Mouse (Mus musculus): Measurements from ENCODE around the gene Adgra1. TPM values are rescaled to one million over a fixed set of nuclear protein-coding genes. Genes with fewer than 3 reads are reported as not detected.
A peak's percentile ranks its signal among the peaks of the same experiment; 100 is the strongest.

The Adgra1 gene
- polyA plus RNA-seq (2012; fragmentation: generic; extraction: Trizol): 0.14 TPM
- long read RNA-seq, experiment 1: 0 reads
- long read RNA-seq, experiment 2: 0 reads

- no peaks in the 10 kb centered on the region for H3K27me3 ChIP-seq (ENCODE audit: control insufficient read depth, insufficient read depth, insufficient read length)
- H3K4me3 ChIP-seq (ENCODE audit: insufficient read depth, poor library complexity, severe bottlenecking): peak within 1 kb of the TSS; percentile 11
Measured at GRCm38 (mm10) chr7:139834036-139834435, at the start of gene Adgra1. TSS of gene Adgra1 (plus strand) at chr7:139834174.

GRCm38 (mm10) chr7:139787382-139787781 lies 46.6 kb upstream of the Adgra1 start:
- Histone ChIP-seq H3K27me3 (ENCODE audit: control insufficient read depth, insufficient read depth, insufficient read length) (peaks cover 12% of the 10 kb centered on the region), H3K4me3 (ENCODE audit: insufficient read depth, poor library complexity, severe bottlenecking) (no peak overlapping the region), H3K36me3 (ENCODE audit: control insufficient read depth, insufficient read depth) (no peaks in the 10 kb centered on the region), H3ac (ENCODE audit: control insufficient read depth, insufficient read length, low read depth) (no peak overlapping the region), H3K79me2 (ENCODE audit: control insufficient read depth, insufficient read depth) (no peaks in the 10 kb centered on the region), H3K79me3 (ENCODE audit: low read depth) (no peaks in the 10 kb centered on the region)
- TF ChIP-seq USF1 (IDR thresholded peaks at IDR 0.05; ENCODE audit: low read depth) (no peak), MYOG (IDR thresholded peaks at IDR 0.05; ENCODE audit: control insufficient read depth, extremely low read depth, insufficient read length) (no peak), FOSL1 (IDR thresholded peaks at IDR 0.05; ENCODE audit: insufficient read depth, low read length, poor library complexity, severe bottlenecking) (no peak), CEBPB (IDR thresholded peaks at IDR 0.05; ENCODE audit: low read depth) (no peak), MAX (IDR thresholded peaks at IDR 0.05) (no peak), MYOD1 (IDR thresholded peaks at IDR 0.05; ENCODE audit: control insufficient read depth, insufficient read length, low read depth) (no peak), CTCF (IDR thresholded peaks at IDR 0.05; ENCODE audit: control insufficient read depth, insufficient read depth, insufficient read length) (no peak)

More at GRCm38 (mm10) chr7:139834036-139834435, at the start of gene Adgra1:
- Histone ChIP-seq H3K36me3 (ENCODE audit: control insufficient read depth, insufficient read depth) (no peaks in the 10 kb centered on the region), H3K79me2 (ENCODE audit: control insufficient read depth, insufficient read depth) (no peaks in the 10 kb centered on the region), H3K79me3 (ENCODE audit: low read depth) (no peaks in the 10 kb centered on the region), H3ac (ENCODE audit: control insufficient read depth, insufficient read length, low read depth) (peak within 1 kb of the TSS; percentile 44)
- TF ChIP-seq MAX (IDR thresholded peaks at IDR 0.05): no peak
- TF ChIP-seq CEBPB (IDR thresholded peaks at IDR 0.05; ENCODE audit: low read depth): no peak
- TF ChIP-seq CTCF (IDR thresholded peaks at IDR 0.05; ENCODE audit: control insufficient read depth, insufficient read depth, insufficient read length): no peak
- TF ChIP-seq USF1 (IDR thresholded peaks at IDR 0.05; ENCODE audit: low read depth): no peak

- no peak for TF ChIP-seq MYOG (IDR thresholded peaks at IDR 0.05; ENCODE audit: control insufficient read depth, extremely low read depth, insufficient read length)
- TF ChIP-seq USF1 (IDR thresholded peaks at IDR 0.05; ENCODE audit: low read depth): no peak
- no peak for TF ChIP-seq MYOD1 (IDR thresholded peaks at IDR 0.05; ENCODE audit: control insufficient read depth, insufficient read length, low read depth)
- TF ChIP-seq FOSL1 (IDR thresholded peaks at IDR 0.05; ENCODE audit: insufficient read depth, low read length, poor library complexity, severe bottlenecking): no peak
- no peaks in the 10 kb centered on the region for H3K79me3 ChIP-seq (ENCODE audit: low read depth)
- H3K36me3 ChIP-seq (ENCODE audit: control insufficient read depth, insufficient read depth): no peaks in the 10 kb centered on the region
- no peak overlapping the region for H3K4me3 ChIP-seq (ENCODE audit: insufficient read depth, poor library complexity, severe bottlenecking)
- no peaks in the 10 kb centered on the region for H3K79me2 ChIP-seq (ENCODE audit: control insufficient read depth, insufficient read depth)
- H3ac ChIP-seq (ENCODE audit: control insufficient read depth, insufficient read length, low read depth): no peak overlapping the region
- peaks cover 13% of the 10 kb centered on the region for H3K27me3 ChIP-seq (ENCODE audit: control insufficient read depth, insufficient read depth, insufficient read length)
Measured at GRCm38 (mm10) chr7:139788927-139789326, 45.0 kb upstream of the Adgra1 start.

- no peak for TF ChIP-seq CEBPB (IDR thresholded peaks at IDR 0.05; ENCODE audit: low read depth)
- Histone ChIP-seq H3K79me3 (ENCODE audit: low read depth) (no peaks in the 10 kb centered on the region), H3K4me3 (ENCODE audit: insufficient read depth, poor library complexity, severe bottlenecking) (no peak overlapping the region), H3ac (ENCODE audit: control insufficient read depth, insufficient read length, low read depth) (no peak overlapping the region), H3K79me2 (ENCODE audit: control insufficient read depth, insufficient read depth) (no peaks in the 10 kb centered on the region), H3K27me3 (ENCODE audit: control insufficient read depth, insufficient read depth, insufficient read length) (peaks cover 18% of the 10 kb centered on the region), H3K36me3 (ENCODE audit: control insufficient read depth, insufficient read depth) (no peaks in the 10 kb centered on the region)
Measured at GRCm38 (mm10) chr7:139789718-139790117, 44.3 kb upstream of the Adgra1 start.

GRCm38 (mm10) chr7:139791601-139792000 lies 42.4 kb upstream of the Adgra1 start:
- no peak overlapping the region for H3ac ChIP-seq (ENCODE audit: control insufficient read depth, insufficient read length, low read depth)
- no peaks in the 10 kb centered on the region for H3K36me3 ChIP-seq (ENCODE audit: control insufficient read depth, insufficient read depth)
- no peaks in the 10 kb centered on the region for H3K79me2 ChIP-seq (ENCODE audit: control insufficient read depth, insufficient read depth)
- no peaks in the 10 kb centered on the region for H3K79me3 ChIP-seq (ENCODE audit: low read depth)
- TF ChIP-seq CEBPB (IDR thresholded peaks at IDR 0.05; ENCODE audit: low read depth) (no peak), FOSL1 (IDR thresholded peaks at IDR 0.05; ENCODE audit: insufficient read depth, low read length, poor library complexity, severe bottlenecking) (no peak), CTCF (IDR thresholded peaks at IDR 0.05; ENCODE audit: control insufficient read depth, insufficient read depth, insufficient read length) (no peak), MAX (IDR thresholded peaks at IDR 0.05) (no peak), MYOD1 (IDR thresholded peaks at IDR 0.05; ENCODE audit: control insufficient read depth, insufficient read length, low read depth) (no peak), USF1 (IDR thresholded peaks at IDR 0.05; ENCODE audit: low read depth) (no peak), MYOG (IDR thresholded peaks at IDR 0.05; ENCODE audit: control insufficient read depth, extremely low read depth, insufficient read length) (no peak)
- no peak overlapping the region for H3K4me3 ChIP-seq (ENCODE audit: insufficient read depth, poor library complexity, severe bottlenecking)
- peaks cover 26% of the 10 kb centered on the region for H3K27me3 ChIP-seq (ENCODE audit: control insufficient read depth, insufficient read depth, insufficient read length)

GRCm38 (mm10) chr7:139795004-139795605 lies 38.9 kb upstream of the Adgra1 start:
- Histone ChIP-seq H3ac (ENCODE audit: control insufficient read depth, insufficient read length, low read depth) (no peak overlapping the region), H3K4me3 (ENCODE audit: insufficient read depth, poor library complexity, severe bottlenecking) (no peak overlapping the region), H3K27me3 (ENCODE audit: control insufficient read depth, insufficient read depth, insufficient read length) (peaks cover 28% of the 10 kb centered on the region), H3K79me2 (ENCODE audit: control insufficient read depth, insufficient read depth) (no peaks in the 10 kb centered on the region), H3K36me3 (ENCODE audit: control insufficient read depth, insufficient read depth) (no peaks in the 10 kb centered on the region), H3K79me3 (ENCODE audit: low read depth) (no peaks in the 10 kb centered on the region)
- TF ChIP-seq CEBPB (IDR thresholded peaks at IDR 0.05; ENCODE audit: low read depth) (no peak), MYOD1 (IDR thresholded peaks at IDR 0.05; ENCODE audit: control insufficient read depth, insufficient read length, low read depth) (no peak)

Data from C2C12 (cell line).